Mouse (Mus musculus): ENCODE data around the gene Mark3.

Mark3 gene

DNA sequence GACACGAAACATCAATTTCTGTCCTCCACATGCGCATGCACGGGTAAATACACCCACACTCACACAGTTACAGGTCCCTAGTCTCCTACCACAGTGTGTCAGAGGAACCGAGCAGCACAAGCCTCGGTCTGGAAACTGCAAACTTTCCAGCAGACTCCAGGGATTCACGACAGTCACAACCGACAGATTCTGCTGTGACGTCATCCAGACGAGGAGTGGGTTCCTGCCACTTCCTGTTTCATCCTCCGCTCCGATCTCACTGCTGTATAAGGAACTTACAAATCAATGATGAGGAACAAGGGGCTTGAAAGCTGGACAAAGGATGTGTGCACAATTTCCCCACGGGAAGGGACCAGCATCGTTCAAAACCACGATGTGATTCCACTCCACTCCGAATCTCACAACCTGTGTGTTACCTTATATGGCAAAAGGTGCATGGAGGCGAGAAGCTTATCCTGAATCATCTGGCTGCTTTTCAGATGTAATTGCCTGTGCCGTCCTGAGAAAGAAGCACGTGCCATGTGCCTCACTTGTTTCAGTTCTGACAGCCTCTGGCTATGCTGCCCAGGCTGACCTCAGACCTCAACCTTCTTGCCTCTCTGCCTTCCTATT lies 14.6 kb upstream of the Mark3 start:
- peak; percentile 58 to 79 for DNase-seq (ENCODE audit: low spot score in 2 of 2)

DNA sequence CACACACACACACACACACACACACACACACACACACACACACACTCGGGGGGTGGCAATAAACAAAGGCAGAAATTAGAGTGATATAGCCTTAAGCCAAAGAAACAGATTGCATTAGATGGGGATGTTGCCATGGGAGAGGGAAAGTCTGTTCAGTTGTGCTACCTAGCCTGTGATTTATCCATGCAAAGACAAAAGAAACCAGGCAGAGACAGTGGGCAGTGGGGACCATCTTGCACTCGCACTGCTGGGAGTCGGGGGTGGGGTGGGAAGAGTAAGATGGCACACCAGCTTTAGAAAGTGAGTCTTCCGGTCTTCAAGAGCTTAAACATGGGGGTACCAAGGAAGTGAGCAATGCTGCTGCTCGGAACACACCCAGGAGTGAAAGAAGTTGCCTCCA lies 14.0 kb upstream of the Mark3 start:
- no peak for DNase-seq (ENCODE audit: low spot score in 2 of 2)

DNA sequence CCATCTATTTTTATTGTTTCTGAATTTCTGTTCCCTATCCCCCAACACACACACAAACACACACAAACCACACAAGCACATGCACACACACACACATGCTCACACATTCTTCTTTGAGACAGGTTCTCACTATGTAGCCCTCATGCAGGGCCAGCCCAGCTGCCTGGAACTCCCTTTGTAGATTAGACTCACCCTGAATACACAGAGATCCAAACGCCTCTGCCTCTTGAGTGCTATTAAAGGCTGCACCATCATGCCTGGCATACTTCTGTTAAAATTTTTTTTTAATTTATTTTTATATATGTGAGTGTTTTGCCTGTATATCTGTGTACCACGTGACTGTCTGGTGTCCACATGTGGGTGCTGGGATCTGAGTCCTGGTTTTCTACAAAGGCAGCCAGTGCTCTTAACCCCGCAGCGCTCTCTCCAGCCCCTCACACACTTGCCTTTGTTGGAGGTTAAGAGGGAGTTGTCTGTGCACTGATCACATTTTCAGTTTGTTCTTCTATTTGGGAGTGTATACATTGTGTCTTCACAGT lies 12.0 kb upstream of the Mark3 start:
- DNase-seq (ENCODE audit: low spot score in 2 of 2): peak in 1 of 2 experiments; percentile 35

DNA sequence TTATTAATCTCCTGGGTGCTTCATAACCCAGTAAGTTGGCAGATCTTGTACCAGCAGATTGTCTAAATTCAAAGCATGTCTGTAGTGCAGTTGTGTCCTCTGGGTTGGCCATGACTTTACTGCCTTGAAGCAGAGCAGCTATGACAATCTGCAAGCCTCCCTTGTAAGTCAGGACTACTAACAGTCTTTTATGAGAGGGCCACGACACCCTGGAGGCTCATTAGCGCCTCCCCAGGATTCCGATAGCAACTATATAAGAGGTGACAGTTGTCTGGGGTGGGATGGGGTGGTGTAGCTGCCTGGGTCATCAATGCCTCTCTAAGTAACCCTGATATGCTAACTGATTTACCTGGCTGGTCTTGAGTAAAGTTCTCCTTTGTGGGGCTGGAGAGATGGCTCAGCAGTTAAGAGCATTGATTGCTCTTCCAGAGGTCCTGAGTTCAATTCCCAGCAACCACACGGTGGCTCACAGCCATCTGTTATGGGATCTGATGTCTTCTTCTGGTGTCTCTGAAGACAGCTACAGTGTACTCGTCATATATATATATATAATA lies 11.2 kb upstream of the Mark3 start:
- DNase-seq (ENCODE audit: low spot score in 2 of 2): no peak

DNA sequence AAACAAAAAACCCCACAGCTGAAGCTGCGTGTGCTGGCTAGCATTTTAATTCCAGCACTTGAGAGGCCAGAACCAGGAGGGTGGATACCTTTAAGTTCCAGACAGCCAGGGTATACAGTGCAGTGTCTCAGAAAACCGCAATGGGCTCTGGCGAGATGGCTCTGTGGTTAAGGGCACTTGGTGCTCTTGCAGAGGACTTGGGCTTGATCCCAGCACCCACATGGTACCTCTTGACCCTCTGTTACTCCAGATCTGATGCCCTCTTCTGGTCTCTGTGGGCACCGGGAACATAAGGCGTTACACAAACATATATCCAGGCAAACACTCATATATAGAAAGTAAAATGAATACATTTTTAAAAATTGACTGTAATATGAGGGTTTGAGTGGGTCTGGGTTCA lies 9.0 kb upstream of the Mark3 start:
- no peak for DNase-seq (ENCODE audit: low spot score in 2 of 2)

DNA sequence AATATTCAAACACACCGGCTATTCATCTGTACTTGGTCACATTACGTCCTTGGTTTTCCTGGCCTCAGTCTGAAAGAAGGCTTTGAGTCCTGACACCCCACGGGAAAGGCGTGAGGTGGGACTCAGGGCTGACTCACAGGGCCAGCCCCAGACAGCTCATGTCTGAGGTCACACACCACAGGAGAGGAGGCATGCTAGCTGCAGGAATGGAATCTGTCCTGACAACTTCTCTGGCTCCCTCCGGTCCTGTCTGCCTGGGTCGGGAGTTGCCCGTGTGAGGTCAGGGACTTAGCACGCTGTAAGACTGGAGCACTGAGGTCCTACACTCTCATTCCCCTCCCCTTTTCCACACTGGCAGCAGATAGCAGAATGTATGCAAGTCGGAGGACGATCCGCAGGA lies 5.5 kb upstream of the Mark3 start:
- DNase-seq (ENCODE audit: low spot score in 2 of 2): no peak

DNA sequence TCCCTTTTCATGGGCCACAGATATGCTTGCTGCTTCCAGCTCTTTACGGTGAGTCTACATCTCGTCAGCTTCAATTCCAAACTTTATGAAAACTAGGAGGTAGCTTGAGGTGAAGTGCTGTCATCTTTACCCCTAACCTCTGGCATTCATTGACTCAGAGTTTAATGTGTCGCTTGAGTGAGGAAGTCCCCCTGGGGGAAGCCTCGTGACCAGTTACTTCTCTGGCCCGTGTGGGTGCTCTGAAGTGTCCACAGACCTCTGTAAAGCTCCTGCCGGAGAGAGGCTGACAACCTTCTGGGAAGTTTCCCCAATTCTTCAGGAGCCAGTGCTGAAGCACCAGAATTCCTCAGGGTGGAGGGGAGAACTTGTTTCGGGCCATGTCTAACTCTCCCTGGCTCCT lies 1.9 kb upstream of the Mark3 start:
- no peak for DNase-seq (ENCODE audit: low spot score in 2 of 2)

DNA sequence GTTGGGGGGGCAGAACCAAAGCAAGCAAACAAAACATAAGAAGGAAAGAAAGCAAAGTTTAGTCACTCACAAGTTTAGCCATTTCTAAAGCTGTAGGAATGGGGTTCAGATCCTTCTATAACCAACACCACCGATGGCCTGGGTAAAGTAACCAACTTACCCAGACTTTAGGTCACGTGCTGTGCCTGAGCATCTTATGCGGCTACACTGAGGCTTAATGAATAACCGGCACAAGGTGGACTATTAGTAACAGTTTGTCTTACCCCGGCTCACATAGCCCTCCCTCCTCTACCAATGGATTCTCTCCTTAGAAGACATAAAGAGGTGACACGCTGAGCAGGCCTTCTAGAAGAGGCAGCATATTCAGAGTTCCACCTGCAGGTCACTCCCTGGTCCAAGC lies 1.0 kb upstream of the Mark3 start:
- DNase-seq (ENCODE audit: low spot score in 2 of 2): no peak

DNA sequence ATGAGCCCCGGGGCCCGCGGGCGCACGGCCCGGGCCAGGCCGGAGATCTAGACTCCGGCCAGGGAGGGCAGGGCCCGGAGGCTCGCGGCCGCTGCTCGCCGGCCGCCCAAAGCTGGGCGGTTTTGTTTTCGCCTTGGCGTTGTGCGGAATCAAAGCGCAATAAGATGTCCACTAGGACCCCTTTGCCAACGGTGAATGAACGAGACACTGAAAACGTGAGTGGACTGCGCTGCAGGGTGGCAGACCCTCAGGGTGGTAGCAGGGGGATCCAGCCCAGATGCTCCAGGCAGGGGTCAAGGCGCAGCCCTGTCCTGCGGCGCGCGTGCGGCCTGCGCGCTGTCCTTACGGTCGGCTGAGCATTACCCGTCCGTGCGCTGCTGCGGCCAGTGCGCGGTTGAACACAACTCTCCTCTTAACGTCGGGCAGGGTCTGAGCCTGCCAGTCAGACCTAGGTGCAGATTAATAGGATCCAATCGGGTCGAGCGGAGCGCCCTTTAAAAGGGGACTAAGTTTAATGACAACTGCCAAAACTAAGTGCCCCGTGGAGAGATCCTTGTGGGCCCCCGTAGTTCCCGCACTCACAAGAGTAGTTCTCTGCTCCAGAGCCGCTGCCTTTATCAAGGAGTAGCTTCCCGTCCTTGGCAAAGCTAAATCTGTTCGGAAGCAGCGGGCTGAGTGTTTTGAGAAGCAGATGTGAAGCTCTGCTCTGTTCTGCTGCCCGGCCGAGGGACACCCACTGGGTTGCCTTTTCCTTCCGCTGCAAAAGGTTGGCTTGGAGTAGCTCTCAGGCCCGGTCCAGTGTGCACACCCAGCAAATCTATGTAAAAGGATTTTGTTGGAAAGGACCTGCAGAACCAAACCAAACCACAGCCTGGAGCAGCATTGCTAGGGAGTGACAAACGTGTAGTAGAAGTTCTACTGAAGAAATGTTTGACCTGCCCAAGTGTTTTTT lies 840 bp downstream of the Mark3 start:
- peak; percentile 34 to 44 for DNase-seq (ENCODE audit: low spot score in 2 of 2)

DNA sequence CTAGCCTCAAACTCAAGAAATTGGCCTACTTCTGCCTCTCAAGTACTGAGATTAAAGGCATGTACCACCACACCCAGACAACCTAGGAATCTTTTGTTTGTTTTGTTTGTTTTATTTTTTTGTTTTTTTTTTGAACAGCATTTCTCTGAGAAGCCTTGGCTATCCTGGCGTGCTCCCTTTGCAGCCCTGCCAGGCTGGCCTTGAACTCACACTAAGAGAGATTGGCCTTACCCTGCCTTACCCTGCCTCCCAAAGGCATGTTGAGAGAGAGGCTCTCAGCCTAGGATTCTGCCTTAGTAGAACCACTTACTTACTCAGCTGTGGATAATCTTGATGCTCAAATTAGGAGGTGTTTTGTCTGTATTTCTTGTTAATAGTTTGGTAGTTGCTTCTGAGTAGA lies 8.7 kb downstream of the Mark3 start:
- no peak for DNase-seq (ENCODE audit: low spot score in 2 of 2)

DNA sequence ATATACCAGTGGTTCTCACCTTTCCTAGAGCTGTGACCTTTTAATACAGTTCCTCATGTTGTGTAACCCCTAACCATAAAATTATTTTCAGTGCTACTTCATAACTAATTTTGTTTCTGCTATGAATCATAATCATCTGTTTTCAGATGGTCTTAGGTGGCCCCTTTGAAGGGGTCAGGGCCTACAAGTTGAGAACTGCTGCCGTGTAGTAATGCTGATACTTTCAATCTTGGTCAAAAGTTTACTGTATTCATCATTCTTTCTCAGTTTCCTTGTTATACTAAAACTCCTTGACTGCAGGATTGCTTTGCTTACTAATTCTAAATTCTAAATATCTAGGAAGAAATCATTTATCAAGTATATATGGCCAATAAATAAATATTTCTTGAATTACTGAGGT lies 10.1 kb downstream of the Mark3 start:
- DNase-seq (ENCODE audit: low spot score in 2 of 2): no peak

DNA sequence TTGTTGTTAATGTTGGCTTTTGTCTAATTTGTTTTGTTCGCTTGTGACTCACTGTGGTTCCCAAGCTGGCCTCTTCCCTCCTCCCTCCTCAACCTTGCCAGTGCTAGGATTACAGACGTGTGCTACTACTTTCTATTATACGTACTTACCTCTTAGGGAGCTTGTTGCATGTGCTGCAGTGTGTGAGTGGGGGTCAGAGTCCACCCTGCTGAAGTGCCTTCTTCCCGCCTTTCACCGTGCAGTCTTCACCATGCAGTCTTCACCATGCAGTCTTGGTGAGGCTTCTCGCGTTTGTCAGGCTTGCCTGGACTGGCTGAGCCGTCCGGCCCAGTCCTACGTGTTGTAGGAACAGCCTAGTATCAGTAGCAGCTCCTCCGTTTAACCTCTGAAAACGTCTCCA lies 12.9 kb downstream of the Mark3 start:
- DNase-seq (ENCODE audit: low spot score in 2 of 2): no peak

DNA sequence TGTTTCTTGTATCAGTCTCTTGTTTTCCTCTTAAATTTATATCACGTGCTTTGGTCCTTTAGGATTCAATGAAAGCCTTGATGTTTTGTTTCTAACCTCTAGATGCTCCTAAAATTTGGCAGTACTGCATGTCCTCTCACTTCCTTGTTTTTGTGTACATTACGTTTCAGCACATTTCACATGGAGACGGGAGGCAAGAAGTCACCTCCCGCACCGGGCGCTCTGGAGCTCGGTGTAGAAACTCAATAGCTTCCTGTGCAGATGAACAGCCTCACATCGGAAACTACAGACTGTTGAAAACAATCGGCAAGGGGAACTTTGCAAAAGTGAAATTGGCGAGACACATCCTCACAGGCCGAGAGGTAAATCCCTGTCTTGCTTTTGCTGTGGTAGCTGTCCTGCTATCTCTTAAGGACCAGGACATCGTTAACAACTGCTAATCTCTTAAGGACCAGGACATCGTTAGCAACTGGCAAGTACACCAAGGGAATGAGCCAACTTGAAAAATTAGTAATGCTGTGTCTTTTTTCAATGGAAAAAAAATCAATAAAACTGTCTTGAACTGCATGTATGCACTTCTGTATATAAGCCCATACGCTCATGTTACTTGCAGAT lies 18.2 kb downstream of the Mark3 start:
- no peak for DNase-seq (ENCODE audit: low spot score in 2 of 2)

DNA sequence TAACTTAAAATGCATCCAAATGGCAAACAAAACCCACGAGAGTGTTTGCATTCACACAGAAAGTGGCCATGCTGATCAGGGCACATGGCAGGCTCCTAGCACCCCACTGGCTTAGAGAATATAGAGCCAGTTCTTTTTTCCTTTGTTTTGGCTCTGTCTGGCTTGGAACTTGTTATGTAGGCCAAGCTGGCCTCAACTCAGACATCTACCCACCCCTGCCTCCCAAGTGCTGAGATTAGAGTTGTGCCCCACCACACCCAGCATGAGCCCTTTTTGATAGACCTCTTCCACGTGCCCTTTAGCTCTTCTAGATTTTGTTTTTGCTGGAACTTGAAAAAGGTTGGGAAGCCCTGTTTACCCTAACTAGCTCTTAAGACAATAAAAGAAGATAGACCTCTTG lies 19.5 kb downstream of the Mark3 start:
- no peak for DNase-seq (ENCODE audit: low spot score in 2 of 2)

DNA sequence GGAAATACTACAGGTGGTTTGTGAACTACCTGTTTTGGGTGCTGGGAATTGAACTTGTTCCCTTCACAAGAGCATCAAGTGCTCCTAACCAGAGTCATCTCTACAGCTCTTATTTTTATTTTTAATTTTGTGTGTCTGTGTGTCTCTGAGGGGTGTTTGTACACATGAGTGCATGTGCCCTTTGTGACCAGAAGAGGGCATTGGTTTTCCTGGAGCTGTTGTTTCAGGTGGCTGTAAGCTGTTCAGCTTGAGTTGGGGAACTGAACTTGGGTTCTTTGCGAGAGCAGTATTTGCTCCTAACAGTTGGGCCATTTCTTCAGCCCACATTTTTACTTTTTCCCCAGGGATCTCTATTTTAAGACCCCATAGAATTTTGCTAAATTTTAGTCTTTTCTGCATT lies 23.0 kb downstream of the Mark3 start:
- no peak for DNase-seq (ENCODE audit: low spot score in 2 of 2)

DNA sequence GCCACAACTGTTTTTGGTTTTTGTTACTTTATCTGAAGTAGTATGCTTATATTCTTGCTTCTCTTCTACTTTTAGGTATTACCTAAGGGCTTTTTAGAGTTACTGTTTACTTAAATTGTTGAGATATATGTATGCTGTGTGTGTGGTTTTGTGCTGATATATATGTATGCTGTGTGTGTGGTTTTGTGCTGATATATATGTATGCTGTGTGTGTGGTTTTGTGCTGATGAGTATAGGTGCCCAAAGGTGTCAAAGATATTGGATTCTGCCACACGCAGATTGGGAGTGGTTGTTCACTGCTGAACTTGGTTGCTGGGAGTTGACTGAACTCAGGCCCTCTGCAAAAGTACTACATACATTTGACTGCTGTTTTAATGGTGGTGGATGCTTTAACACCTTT lies 24.6 kb downstream of the Mark3 start:
- DNase-seq (ENCODE audit: low spot score in 2 of 2): no peak

DNA sequence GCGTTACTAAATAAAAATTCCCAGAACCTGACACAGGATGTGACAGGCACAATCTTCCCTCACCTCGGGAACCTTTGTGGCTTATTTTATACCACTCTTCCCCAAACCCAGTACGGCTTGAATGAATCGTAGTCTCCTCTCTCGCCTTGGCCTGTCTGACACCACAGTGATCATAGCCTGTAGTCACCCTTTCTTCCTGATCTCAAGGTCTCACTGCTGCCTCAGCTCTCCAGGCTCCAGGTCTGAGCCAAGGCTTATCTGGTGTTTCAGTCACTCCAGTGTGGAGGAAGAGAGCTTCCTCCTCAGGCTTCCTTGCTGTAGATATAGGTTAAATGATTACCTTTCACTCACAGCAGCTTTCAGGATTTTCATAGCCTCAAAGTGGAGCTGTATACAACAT lies 25.3 kb downstream of the Mark3 start:
- no peak for DNase-seq (ENCODE audit: low spot score in 2 of 2)

DNA sequence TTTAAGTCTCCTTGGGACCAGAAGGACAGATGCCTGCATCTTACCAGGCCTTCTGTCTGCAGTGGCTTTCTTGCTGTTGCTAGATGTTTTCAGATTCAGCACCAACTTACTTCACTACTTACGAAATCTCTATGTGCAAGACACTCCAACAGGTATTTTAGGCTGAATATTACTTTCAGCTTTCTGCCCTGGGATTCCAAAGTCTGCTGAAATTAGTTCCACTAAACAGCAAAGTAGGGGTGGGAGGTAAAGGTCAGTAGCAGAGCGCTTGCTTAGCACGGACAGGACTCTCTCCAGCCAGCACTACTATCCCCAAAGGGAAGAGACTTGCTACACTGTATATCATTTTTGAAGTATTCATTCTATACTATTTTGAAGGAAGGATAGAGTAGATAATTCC lies 29.5 kb downstream of the Mark3 start:
- no peak for DNase-seq (ENCODE audit: low spot score in 2 of 2)

DNA sequence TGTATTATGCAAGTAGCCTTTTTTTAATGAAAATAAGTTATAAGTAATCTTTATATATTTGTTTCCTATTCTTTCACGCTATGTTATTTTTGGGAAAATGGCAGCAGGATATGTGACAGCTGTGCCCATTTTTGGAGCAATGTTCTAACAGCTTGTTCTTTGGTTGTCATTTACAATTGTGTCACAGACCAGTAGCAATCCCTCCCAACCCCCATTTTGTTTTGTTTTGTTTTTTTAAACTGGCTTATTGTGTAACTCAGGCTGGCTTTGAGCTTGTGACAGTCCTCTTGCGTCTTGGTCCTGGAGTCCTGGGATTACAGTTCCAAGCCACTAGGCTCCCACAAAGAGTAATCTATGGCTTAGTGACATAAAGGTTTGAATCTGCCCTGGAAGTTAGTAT lies 31.3 kb downstream of the Mark3 start:
- no peak for DNase-seq (ENCODE audit: low spot score in 2 of 2)

DNA sequence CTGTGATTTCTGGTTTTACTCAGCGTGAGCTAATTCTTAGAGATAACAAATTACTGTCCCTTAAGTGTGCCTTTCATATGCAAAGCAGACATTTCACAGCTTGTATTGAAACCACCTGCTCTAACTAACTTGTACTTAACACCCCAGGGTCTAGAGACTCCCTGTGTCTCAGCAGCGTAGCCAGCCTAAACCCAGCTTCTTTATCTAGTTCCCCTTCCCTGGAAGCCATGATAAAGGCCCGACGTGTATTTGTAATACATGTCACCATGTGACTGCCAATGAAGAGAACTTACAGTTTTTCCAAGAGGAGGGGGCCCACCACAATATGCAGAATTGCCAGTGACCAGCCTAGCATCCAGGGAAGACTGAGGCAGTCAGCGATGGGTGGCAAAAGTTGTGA lies 33.7 kb downstream of the Mark3 start:
- no peak for DNase-seq (ENCODE audit: low spot score in 2 of 2)

DNA sequence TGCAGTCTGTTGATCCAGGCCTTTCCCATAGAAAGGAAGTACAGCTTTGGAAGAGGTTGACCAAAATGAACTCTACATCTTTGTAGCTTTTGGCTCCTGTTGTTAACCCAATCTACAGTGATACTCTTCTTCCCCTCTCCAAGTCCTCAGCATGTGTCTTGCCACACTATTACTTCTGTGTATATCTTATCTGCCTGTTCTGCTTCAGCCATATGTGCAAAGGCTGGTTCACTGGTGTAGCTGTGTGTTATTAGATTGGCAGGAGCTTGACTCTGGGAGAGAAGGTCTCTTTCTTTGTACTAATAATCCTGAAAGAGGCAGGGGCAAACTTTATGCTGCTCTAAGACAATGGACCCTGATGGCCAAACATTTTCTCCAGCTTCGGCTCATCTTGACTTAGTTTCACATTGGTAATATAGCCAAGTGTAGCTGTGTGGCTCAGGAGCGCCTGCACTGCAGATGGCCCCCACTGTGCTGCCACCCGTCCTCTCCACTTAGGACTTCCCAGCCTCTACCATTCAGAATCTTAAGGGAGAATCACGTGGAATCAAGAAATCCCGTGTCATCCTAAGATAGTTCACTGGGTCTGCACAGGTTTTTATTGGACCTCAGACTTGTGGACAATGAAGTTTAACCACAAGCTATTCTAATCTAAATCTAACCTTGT lies 40.3 kb downstream of the Mark3 start:
- no peak for DNase-seq (ENCODE audit: low spot score in 2 of 2)

DNA sequence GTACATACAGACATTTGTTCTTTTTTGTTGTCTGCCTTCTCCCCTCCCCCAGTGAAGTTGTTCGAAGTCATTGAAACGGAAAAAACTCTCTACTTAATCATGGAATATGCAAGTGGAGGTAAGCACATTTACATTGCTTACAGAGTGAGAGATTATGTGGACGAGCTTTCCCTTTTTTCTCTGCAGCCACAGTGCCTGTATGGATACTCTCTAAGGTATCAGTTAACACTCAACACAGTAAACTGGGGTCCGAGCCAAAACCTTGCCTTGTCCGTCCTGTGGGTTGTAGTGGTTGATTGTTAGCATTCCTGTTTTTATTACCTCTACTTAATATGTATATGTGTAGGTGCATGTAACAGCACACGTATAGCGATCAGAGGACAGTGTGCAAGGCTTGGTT lies 43.9 kb downstream of the Mark3 start:
- no peak for DNase-seq (ENCODE audit: low spot score in 2 of 2)
